Mouse (Mus musculus) cerebellum, adult 9-11 months (tissue): ENCODE data around the gene Rcn3.

Experiments used
- DNase-seq: peaks from one replicate; pipeline ENCODE4 v3.0.0; 2022

The Rcn3 gene

DNA sequence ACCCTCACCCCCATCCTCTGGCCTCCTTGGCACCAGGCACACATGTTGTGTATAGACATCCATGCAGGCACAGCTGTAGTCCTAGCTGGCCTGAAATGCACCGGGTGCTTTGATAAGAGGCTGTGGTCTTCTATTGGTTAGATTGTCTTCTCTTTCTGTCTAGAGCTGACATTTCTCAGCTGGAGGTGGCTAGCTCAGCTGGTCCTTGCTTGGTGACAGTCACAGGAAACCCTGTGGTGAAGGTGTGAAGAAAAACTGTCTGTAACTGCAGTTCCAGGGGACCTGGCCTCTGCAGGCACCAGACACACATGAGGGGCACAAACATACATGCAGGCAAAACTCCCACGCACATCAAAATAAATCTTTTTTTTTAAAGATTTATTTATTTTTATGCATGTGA lies 22.4 kb downstream of the Rcn3 start:
- no peak for DNase-seq

DNA sequence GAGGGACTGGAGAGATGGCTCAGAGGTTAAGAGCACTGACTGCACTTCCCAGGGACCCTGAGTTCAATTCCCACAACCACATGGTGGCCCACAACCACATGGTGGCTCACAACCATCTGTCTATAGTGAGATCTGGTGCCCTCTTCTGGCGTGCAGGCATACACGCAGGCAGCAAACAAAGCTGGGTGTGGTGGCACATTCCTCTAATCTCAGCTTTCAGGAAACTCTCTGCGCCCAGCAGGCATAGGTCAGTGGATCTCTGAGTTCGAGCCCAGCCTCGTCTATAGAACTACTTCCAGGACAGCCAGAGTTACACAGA lies 24.1 kb downstream of the Rcn3 start:
- DNase-seq: peak; percentile 34

- no peak for DNase-seq
These were observed 24.6 kb downstream of the Rcn3 start for GRCm38 (mm10) chr7:45067190-45067999.

DNA sequence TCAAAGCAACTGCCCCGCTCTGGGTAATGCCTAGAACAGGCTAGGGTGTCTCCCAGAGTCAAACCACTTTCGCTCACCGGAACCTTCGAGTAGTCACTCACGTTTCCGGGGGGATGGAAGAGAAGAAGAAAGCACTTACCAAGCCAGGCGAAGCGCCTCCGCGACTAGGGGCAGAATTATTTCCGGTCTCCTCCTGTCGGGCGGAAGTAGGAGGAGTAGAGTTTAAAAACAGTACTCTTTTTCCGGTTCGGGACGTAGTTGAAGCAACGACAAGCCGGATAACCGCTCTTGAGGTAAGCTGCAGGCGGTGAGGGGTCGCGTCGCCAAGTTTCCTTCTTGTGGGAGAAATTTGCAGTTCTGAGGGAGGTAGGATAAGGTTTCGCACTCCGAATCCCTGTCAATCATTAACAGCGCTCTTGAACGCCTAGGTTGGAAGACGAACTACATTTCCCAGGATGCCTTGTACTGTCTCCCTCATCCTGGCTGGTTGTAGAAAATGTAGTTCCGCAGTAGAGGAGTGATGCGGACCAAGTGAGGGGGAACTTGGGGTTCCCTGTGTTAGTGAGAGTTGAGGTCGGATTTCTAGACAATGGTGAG lies 29.7 kb downstream of the Rcn3 start, which contains the start of the genes Nosip and Prrg2:
Gene Nosip (plus strand): TSS at position 191 of the 597 bp plus-strand sequence.
Gene Prrg2 (minus strand): TSS at position 439 of the 597 bp plus-strand sequence.
- peak; percentile 96 for DNase-seq

DNA sequence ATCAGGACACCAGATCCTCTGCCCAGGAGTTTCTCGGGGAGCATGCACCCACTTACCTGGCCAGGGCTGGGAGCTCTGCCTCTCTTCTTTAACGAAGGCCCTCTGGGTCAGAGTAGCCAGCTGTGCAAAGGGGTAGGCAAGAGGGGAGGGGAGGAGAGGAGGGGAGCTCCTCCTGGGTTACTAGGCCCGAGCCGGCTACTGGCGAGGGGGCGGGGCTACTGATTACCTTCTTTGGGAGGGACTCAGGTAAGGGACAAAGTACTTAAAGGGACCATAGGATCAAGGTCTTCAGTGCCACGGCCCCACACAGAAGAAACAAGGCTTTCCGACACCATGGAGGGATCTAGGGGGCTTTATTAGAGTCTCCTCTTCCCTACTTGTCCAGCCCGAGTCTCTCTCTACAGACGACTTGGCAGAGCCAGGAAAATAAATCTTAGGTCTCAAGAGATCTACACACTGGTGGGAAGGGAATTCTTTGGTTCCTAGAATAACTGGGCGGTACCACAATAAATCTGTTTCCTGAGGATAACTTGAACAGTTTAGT lies 30.4 kb downstream of the Rcn3 start:
- DNase-seq: peak; percentile 73

DNA sequence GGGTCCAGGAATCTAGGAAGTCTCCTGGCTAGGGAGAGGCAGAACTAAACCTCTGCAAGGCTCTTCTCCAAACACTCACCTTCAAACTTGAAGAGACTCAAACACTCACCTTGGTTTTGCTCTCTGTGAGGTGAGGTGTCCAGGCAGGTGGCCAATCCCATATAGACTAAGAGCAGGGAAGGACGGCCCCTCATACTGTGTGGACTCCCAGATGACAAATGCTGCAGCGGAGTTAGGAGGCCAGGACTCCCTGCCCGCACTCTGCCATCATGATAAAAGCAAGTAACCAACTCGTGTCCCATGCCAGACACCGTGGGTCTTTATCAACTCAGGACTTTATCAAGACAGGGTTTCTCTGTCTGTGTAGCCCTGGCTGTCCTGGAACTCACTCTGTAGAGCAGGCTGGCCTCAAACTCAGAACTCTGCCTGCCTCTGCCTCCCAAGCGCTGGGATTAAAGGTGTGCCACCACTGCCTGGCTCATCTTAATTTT lies 31.3 kb downstream of the Rcn3 start:
- peak; percentile 52 for DNase-seq

DNA sequence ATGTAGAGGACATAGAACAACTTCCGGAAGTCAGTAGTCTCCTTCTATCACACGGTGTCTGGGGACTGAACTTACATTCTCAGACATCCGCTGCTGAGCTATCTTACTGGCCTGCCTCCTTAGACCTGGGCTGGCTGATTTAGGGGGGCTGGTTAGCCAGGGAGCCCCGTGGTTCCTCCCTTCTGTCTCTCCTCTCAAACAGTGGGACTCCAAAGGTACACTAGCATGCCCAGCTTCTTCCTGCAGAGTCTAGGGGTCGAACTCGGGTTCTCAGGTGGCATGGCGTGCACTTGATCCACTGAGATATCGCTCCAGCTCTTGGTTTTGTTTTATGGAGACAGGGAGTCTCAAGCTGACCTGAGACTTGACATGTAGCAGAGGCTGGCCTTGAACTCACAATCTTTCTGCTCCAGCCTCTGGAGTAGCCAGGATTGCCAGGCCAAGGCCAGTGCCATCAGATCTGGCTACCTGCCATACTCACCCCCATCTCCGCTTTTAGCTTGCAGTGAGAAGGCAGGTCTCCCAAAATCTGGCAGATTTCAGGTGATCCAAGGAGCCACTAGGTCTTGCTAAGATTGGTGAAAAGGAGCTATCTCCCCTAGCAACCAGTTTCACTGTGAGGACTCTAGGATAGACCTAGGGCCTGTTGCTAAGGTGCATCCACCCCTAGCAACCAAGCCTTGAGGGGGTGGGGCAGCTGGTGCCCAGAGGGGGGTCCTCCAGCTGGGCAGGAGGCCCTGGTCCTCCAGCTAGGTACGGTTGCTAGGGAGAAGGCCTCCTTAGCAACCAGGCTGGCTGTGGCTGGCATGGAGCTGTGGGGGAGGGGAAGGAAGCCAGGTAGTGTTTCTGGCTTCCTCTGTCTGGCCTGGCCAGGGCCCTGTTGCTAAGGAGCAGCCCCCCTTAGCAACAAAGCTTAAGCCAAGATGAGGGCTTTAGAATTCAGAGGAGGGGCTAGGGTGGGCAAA lies 33.1 kb downstream of the Rcn3 start:
- peak; percentile 64 for DNase-seq

GRCm38 (mm10) chr7:45056972-45057348 lies 35.1 kb downstream of the Rcn3 start:
- DNase-seq: no peak

GRCm38 (mm10) chr7:45056329-45056971 lies 35.6 kb downstream of the Rcn3 start:
- peak; percentile 45 for DNase-seq

GRCm38 (mm10) chr7:45053931-45054510 lies 38.0 kb downstream of the Rcn3 start:
- DNase-seq: peak; percentile 98

GRCm38 (mm10) chr7:45053117-45053930 lies 38.7 kb downstream of the Rcn3 start:
- DNase-seq: peak; percentile 87

GRCm38 (mm10) chr7:45052862-45053116 lies 39.2 kb downstream of the Rcn3 start, which contains the start of gene Prr12:
TSS of gene Prr12 (minus strand) at chr7:45052881.
- DNase-seq: no peak

- DNase-seq: peak; percentile 84
These were observed 39.7 kb downstream of the Rcn3 start for GRCm38 (mm10) chr7:45052181-45052861.

GRCm38 (mm10) chr7:45051601-45051974 lies 40.4 kb downstream of the Rcn3 start:
- peak; percentile 64 for DNase-seq

- peak; percentile 88 for DNase-seq
These were observed 40.9 kb downstream of the Rcn3 start for GRCm38 (mm10) chr7:45050945-45051600.

GRCm38 (mm10) chr7:45048923-45049657 lies 42.9 kb downstream of the Rcn3 start:
- DNase-seq: peak; percentile 61

- DNase-seq: peak; percentile 61
These were observed 43.8 kb downstream of the Rcn3 start for GRCm38 (mm10) chr7:45048001-45048890.

DNA sequence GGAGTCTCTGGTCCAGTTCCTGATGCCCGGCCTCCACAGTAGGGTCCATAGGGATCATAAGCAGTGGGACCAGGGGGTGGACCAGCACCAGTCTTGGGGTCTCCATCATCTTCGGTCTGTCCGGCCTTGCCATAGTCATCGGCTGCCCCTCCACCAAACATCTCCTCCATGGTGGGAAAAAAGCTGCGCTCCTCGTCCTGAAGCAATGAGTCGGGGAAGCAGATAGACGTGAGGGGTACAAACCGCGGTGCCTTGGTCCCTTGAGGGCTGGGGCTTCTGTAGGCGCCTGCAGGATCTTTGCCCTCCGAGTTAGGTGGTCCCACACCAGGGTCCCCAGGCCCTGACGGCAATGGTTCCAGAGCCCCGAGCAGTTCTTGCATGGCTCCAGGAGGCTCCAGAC lies 44.5 kb downstream of the Rcn3 start:
- peak; percentile 37 for DNase-seq
